Mouse (Mus musculus) hematopoietic multipotent progenitor cell, adult 10-12 weeks (in vitro differentiated cells): ENCODE measurements around the gene Tcea2. TPM values are rescaled to one million over a fixed set of nuclear protein-coding genes. Genes with fewer than 3 reads are reported as not detected.

Source experiments
- polyA plus RNA-seq: library from polyadenylated mRNA; stranded (reverse); fragments of >175 nt; gene quantifications from 2 replicates; pipeline ENCODE4 v1.2.3, GENCODE M21; 2012; ENCODE audit warnings: low replicate concordance

Gene Tcea2
- polyA plus RNA-seq = 10.6 and 34.3 TPM in 2 replicates

GRCm38 (mm10) chr2:181679951-181680715, at the start of gene Tcea2:
Tcea2 (plus strand) TSS chr2:181680310.

GRCm38 (mm10) chr2:181656734-181657133, 23.4 kb upstream of the Tcea2 start, which contains the start of gene Gm29797:
Gm29797 (plus strand) TSS chr2:181657034.

GRCm38 (mm10) chr2:181671326-181671725, 8.8 kb upstream of the Tcea2 start, which contains the start of gene Sox18:
Sox18 (minus strand) TSS chr2:181671640.

GRCm38 (mm10) chr2:181693339-181694280, 13.5 kb downstream of the Tcea2 start, which contains the start of gene Rgs19:
Rgs19 (minus strand) TSS chr2:181693977.

GRCm38 (mm10) chr2:181698241-181698640, 18.1 kb downstream of the Tcea2 start, which contains the start of gene Lkaaear1:
Lkaaear1 (minus strand) TSS chr2:181698442.

GRCm38 (mm10) chr2:181714903-181715326, 34.8 kb downstream of the Tcea2 start, which contains the start of gene Oprl1:
Oprl1 (plus strand) TSS chr2:181715016.

Other genes with a start within 250 kb of the Tcea2 start
- 2.7 TPM in 2 replicates for gene Zbtb46, start 220.9 kb upstream of the Tcea2 start, polyA plus RNA-seq
- 0.08 and 0.12 TPM in 2 replicates for gene Abhd16b, start 187.1 kb upstream of the Tcea2 start, polyA plus RNA-seq
- 4.3 and 46.6 TPM in 2 replicates for gene Tpd52l2, start 183.2 kb upstream of the Tcea2 start, polyA plus RNA-seq
- 38.7 and 70.5 TPM in 2 replicates for gene Dnajc5, start 159.8 kb upstream of the Tcea2 start, polyA plus RNA-seq
- 93.4 and 215 TPM in 2 replicates for gene Uckl1, start 95.4 kb upstream of the Tcea2 start, polyA plus RNA-seq
- 12.0 and 21.1 TPM in 2 replicates for gene Prpf6, start 88.4 kb upstream of the Tcea2 start, polyA plus RNA-seq
- 84.7 and 206 TPM in 2 replicates for gene Zfp512b, start 87.5 kb upstream of the Tcea2 start, polyA plus RNA-seq
- 17.3 and 21.9 TPM in 2 replicates for gene Samd10, start 81.1 kb upstream of the Tcea2 start, polyA plus RNA-seq
- gene Gm29797, start 23.3 kb upstream of the Tcea2 start, polyA plus RNA-seq = not detected in 2 replicates
- 2.2 and 9.7 TPM in 2 replicates for gene Sox18, start 8.7 kb upstream of the Tcea2 start, polyA plus RNA-seq
- 174 and 368 TPM in 2 replicates for gene Rgs19, start 13.7 kb downstream of the Tcea2 start, polyA plus RNA-seq
- gene Lkaaear1, start 18.1 kb downstream of the Tcea2 start, polyA plus RNA-seq = not detected in 2 replicates
- gene Oprl1, start 34.7 kb downstream of the Tcea2 start, polyA plus RNA-seq = 0.05 TPM in 1 of 2 replicates, not detected in the other
- not detected in 2 replicates for gene Myt1, start 83.0 kb downstream of the Tcea2 start, polyA plus RNA-seq
- gene Pcmtd2, start 157.5 kb downstream of the Tcea2 start, polyA plus RNA-seq = 3.2 and 40.7 TPM in 2 replicates
- 0.14 and 1.7 TPM in 2 replicates for gene Polr3k, start 184.0 kb downstream of the Tcea2 start, polyA plus RNA-seq